Mouse (Mus musculus) duodenum, adult 2 months (tissue): Measurements from ENCODE around the gene Gm17584. TPM values are rescaled to one million over a fixed set of nuclear protein-coding genes. Genes with fewer than 3 reads are reported as not detected.

ENCODE experiments used
- polyA plus RNA-seq: library from polyadenylated mRNA; depleted of rRNA; stranded (reverse); fragments of >200 nt; gene quantifications from 2 replicates; pipeline ENCODE4 v1.2.3, GENCODE M21; 2012; ENCODE audit warnings: low replicate concordance; rRNA removed

Gene Gm17584
- polyA plus RNA-seq, result not detected in 2 replicates

DNA sequence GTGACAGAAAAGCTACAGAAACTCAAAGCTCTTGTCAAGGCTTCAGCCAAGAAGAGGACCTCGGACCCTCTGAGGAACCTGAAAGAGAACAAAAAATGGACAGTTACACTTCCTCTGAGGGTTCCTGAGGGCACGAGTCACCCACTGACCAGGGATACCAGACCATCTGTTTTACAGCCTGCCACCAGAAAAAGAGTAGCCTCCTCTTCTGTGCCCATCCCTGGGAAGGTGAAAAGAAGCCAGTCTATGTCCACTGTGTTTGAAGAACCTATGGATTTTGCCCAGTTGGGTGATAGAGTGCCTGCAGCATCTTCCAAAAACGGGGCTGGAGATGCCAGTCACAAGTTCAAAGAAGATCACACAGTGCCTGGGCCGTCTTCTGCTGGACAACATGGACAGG is at the start of gene Gm17584:
Gene Gm17584 (plus strand): TSS at position 301 of the 400 bp plus-strand sequence.

Other genes starting within 250 kb of the Gm17584 start
- not detected in 2 replicates for gene Gm17469, start 129.3 kb downstream of the Gm17584 start, polyA plus RNA-seq